Mouse (Mus musculus) brain, embryonic 18.5 days (tissue): ENCODE data around the gene Ctag2.

Experiments used
- DNase-seq: peaks from one replicate; pipeline ENCODE4 v3.0.0-alpha.2; 2012; ENCODE audit warnings: low read depth, low spot score

Ctag2 gene

DNA sequence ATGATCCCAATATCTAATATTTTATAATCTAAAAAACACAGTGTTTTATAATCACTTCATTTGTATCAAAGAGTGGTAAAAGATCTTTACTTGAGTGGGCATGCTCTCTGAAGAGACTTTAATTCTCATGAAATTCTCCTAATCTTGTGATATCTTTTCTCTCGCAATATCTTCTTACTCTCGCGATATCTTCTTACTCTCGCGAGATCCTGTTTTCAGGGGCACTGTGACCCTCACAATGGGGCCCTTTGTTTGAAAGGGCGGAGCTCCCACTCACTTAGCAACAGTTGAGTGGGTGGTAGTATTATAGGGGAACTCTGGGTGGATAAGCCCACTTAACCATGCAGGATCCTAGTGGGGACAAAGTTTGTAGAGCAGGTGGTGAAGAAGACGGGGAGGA is at the start of gene Ctag2:
Ctag2 (plus strand) TSS at position 301 of the 400 bp plus-strand sequence.
- DNase-seq: no peak
